Mouse (Mus musculus): ENCODE results near the gene Aldh1b1. TPM values are rescaled to one million over a fixed set of nuclear protein-coding genes. Genes with fewer than 3 reads are reported as not detected.

Gene Aldh1b1
- polyA plus RNA-seq, 1 experiment from 2014 or later, result 0.08 TPM

DNA sequence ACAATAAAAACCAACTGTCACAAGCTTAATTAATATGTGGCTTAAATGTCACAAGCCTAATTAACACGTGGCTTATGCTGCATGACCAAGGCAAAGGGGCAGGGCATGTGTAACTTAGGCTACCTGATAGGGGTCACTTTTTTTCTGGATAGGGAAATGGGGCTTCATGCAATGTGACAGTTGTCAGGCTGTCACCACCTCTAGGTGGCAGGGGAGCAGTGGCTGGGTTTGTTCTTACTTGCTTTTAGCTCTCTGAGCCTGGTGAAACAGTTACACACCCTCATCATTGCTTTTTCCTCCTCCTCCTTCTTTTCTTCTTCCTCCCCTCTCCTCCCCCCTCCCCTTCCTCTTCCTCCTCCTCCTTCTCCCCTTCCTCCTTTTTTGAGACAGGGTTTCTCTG lies 15.2 kb upstream of the Aldh1b1 start:
- no peak for TF ChIP-seq CTCF (IDR thresholded peaks at IDR 0.05)
- no peak for DNase-seq (ENCODE audit: low read depth, low spot score)

GRCm38 (mm10) chr4:45785959-45786358 lies 12.9 kb upstream of the Aldh1b1 start:
- in situ Hi-C loops (cut with MboI; ENCODE audit: low pct_unique_long_range_greater_than_20kb), result loop anchor here (25.0 kb wide), 1 partner anchor 374 kb away; the partner anchor contains the start of gene Slc25a51
- ChIA-PET POLR2A (no interaction called here), CTCF (no interaction called here)
- DNase-seq (ENCODE audit: low read depth, low spot score) (no peak), ATAC-seq (no peak)
- H3K27me3 ChIP-seq, result no peaks in the 10 kb centered on the region
- no peak for TF ChIP-seq CTCF (IDR thresholded peaks at IDR 0.05)

More for the DNA sequence above, 15.2 kb upstream of the Aldh1b1 start:
- H3K27me3 ChIP-seq, result no peaks in the 10 kb centered on the region
- in situ Hi-C loops (cut with MboI; ENCODE audit: low pct_unique_long_range_greater_than_20kb), result loop anchor here (25.0 kb wide), 1 partner anchor 371 kb away; the partner anchor contains the start of gene Slc25a51
- CTCF ChIA-PET, result no interaction called here
- no peak for ATAC-seq
- POLR2A ChIA-PET, result no interaction called here

DNA sequence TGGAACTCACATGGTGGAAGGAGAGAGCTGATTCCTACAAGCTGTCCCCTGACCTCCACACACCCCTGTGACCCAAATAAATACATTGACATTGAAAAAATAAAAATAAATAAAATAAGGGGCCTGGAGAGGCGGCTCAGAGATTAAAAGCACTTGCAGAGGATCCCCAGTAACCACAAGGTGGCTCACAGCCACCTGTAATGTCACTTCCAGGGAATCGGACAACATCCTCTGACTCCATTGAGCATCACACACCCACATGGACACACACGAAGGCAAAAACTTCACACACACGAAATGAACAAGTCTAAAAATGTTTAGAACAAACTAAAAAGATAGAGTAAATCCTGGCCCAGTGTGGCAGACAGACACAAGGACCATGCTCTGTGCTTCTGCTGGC lies 12.1 kb upstream of the Aldh1b1 start:
- ATAC-seq, result no peak
- in situ Hi-C loops (cut with MboI; ENCODE audit: low pct_unique_long_range_greater_than_20kb), result loop anchor here (25.0 kb wide), 1 partner anchor 374 kb away; the partner anchor contains the start of gene Slc25a51
- CTCF ChIA-PET, result no interaction called here
- no peak for DNase-seq (ENCODE audit: low read depth, low spot score)
- no peaks in the 10 kb centered on the region for H3K27me3 ChIP-seq
- POLR2A ChIA-PET, result no interaction called here
- no peak for TF ChIP-seq CTCF (IDR thresholded peaks at IDR 0.05)

- POLR2A ChIA-PET, result no interaction called here
- H3K27me3 ChIP-seq, result peaks cover 5% of the 10 kb centered on the region
- CTCF ChIA-PET, result no interaction called here
- no peak for DNase-seq (ENCODE audit: low read depth, low spot score)
- in situ Hi-C loops (cut with MboI; ENCODE audit: low pct_unique_long_range_greater_than_20kb), result loop anchor here (25.0 kb wide), 1 partner anchor 376 kb away; the partner anchor contains the start of gene Slc25a51
- no peak for TF ChIP-seq CTCF (IDR thresholded peaks at IDR 0.05)
- no peak for ATAC-seq
Measured at GRCm38 (mm10) chr4:45788446-45789081, 10.3 kb upstream of the Aldh1b1 start.

GRCm38 (mm10) chr4:45789263-45789958 lies 9.4 kb upstream of the Aldh1b1 start:
- POLR2A ChIA-PET, result no interaction called here
- ATAC-seq, result no peak
- peaks cover 7% of the 10 kb centered on the region for H3K27me3 ChIP-seq
- in situ Hi-C loops (cut with MboI; ENCODE audit: low pct_unique_long_range_greater_than_20kb), result loop anchor here (25.0 kb wide), 1 partner anchor 377 kb away; the partner anchor contains the start of gene Slc25a51
- no peak for TF ChIP-seq CTCF (IDR thresholded peaks at IDR 0.05)
- CTCF ChIA-PET, result no interaction called here
- no peak for DNase-seq (ENCODE audit: low read depth, low spot score)

DNA sequence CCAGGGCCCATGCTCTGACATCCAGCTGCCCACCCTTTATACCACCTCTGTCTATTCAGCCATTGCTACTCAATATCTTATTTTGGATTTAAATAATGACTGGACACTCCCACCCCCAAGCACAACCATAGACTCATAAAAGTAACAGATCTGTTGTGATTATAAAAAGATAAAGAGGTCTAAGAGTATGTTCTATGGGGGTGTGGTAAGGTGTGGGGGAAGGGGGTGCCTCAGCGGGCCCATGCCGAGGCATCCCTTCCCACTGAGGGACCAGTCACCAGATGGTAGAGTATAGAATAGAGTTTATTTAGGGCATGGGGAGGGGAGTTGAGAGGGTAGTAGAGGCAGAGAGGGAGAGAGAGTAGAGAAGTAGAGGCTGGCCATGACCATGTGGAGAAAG lies 8.8 kb upstream of the Aldh1b1 start:
- ATAC-seq, result no peak
- H3K27me3 ChIP-seq, result peaks cover 7% of the 10 kb centered on the region
- no peak for DNase-seq (ENCODE audit: low read depth, low spot score)
- POLR2A ChIA-PET, result no interaction called here
- CTCF ChIA-PET, result no interaction called here
- in situ Hi-C loops (cut with MboI; ENCODE audit: low pct_unique_long_range_greater_than_20kb), result loop anchor here (25.0 kb wide), 1 partner anchor 378 kb away; the partner anchor contains the start of gene Slc25a51
- no peak for TF ChIP-seq CTCF (IDR thresholded peaks at IDR 0.05)

GRCm38 (mm10) chr4:45795191-45795811 lies 3.5 kb upstream of the Aldh1b1 start:
- ChIA-PET CTCF (no interaction called here), POLR2A (no interaction called here)
- no peak for TF ChIP-seq CTCF (IDR thresholded peaks at IDR 0.05)
- ATAC-seq, result no peak
- in situ Hi-C loops (cut with MboI; ENCODE audit: low pct_unique_long_range_greater_than_20kb), result loop anchor here (25.0 kb wide), 1 partner anchor 383 kb away; the partner anchor contains the start of gene Slc25a51
- DNase-seq (ENCODE audit: low read depth, low spot score), result no peak
- peaks cover 7% of the 10 kb centered on the region for H3K27me3 ChIP-seq

- in situ Hi-C loops (cut with MboI; ENCODE audit: low pct_unique_long_range_greater_than_20kb), result loop anchor here (25.0 kb wide), 1 partner anchor 384 kb away; the partner anchor contains the start of gene Slc25a51
- no peak for ATAC-seq
- ChIA-PET CTCF (no interaction called here), POLR2A (no interaction called here)
- peaks cover 7% of the 10 kb centered on the region for H3K27me3 ChIP-seq
- no peak for DNase-seq (ENCODE audit: low read depth, low spot score)
- TF ChIP-seq CTCF (IDR thresholded peaks at IDR 0.05), result no peak
Measured at GRCm38 (mm10) chr4:45796760-45797159, 2.1 kb upstream of the Aldh1b1 start.

DNA sequence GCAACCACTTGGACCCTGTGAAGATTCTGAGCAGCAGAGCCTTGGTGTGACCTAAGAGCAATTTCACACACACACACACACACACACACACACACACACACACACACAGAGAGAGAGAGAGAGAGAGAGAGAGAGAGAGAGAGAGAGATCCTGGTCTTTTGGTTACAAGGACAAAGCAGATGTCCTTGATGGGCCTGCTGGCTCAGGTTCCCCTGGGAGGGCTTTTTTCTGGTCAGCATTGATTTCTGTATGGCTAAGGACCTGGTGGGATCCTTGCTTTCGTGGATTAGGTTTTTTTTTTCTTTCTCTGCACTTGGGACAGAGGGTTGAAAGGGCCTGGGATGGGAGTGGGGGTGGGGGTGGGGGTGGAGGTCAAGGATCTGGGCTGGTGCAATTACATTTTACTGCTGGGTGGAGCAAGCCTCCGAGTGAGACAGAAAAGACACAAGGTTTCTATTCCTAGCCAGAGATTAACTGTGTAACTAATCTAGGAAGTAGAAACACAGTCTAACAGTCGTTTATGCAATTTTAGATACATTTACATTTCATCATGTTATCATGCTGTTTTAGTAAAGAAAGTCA lies 1.2 kb downstream of the Aldh1b1 start:
- POLR2A ChIA-PET, result interaction anchor here (0.6 kb wide), 1 partner anchor 103 kb away, joined by 5 read pairs; no protein-coding TSS in a partner anchor
- in situ Hi-C loops (cut with MboI; ENCODE audit: low pct_unique_long_range_greater_than_20kb), result loop anchor here (25.0 kb wide), 1 partner anchor 388 kb away; the partner anchor contains the start of gene Slc25a51
- DNase-seq (ENCODE audit: low read depth, low spot score) (no peak), ATAC-seq (no peak)
- no peaks in the 10 kb centered on the region for H3K27me3 ChIP-seq
- no peak for TF ChIP-seq CTCF (IDR thresholded peaks at IDR 0.05)
- CTCF ChIA-PET, result no interaction called here

- ATAC-seq (no peak), DNase-seq (ENCODE audit: low read depth, low spot score) (no peak)
- in situ Hi-C loops (cut with MboI; ENCODE audit: low pct_unique_long_range_greater_than_20kb), result no loop called here
- no peak for TF ChIP-seq CTCF (IDR thresholded peaks at IDR 0.05)
- POLR2A ChIA-PET, result no interaction called here
- no peaks in the 10 kb centered on the region for H3K27me3 ChIP-seq
- CTCF ChIA-PET, result no interaction called here
Measured at GRCm38 (mm10) chr4:45802900-45803299, 4.1 kb downstream of the Aldh1b1 start.

Data from Patski (cell line).